Mouse (Mus musculus) CD4-positive, CD25-positive, alpha-beta regulatory T cell, adult 4 months (primary cell): Measurements from ENCODE around the gene Ncf4. TPM values are rescaled to one million over a fixed set of nuclear protein-coding genes. Genes with fewer than 3 reads are reported as not detected.

ENCODE experiments used
- polyA plus RNA-seq, 2 experiments: library from polyadenylated mRNA; unstranded; fragments of 100-300 nt; shearing (Covaris generic); gene quantifications; one replicate each; pipeline ENCODE4 v1.2.1; 2017

The Ncf4 gene
- polyA plus RNA-seq, 2 experiments from 2014 or later, result 175 to 188 TPM

Other genes with a start within 250 kb of the Ncf4 start
- gene Cacng2, start 124.8 kb upstream of the Ncf4 start, polyA plus RNA-seq, result not detected
- gene Ift27, start 70.7 kb upstream of the Ncf4 start, polyA plus RNA-seq, result 10 to 100 TPM; 56.6 to 59.4 TPM
- not detected for gene Pvalb, start 38.4 kb upstream of the Ncf4 start, polyA plus RNA-seq
- under 1 TPM in 1 of 2 experiments, not detected in 1; 0.12 TPM for gene Csf2rb2, start 60.9 kb downstream of the Ncf4 start, polyA plus RNA-seq
- under 1 TPM; 0.08 to 0.63 TPM for gene Csf2rb, start 81.0 kb downstream of the Ncf4 start, polyA plus RNA-seq
- not detected for gene Tex33, start 151.1 kb downstream of the Ncf4 start, polyA plus RNA-seq
- 1 to 10 TPM; 1.6 to 2.8 TPM for gene Tst, start 161.1 kb downstream of the Ncf4 start, polyA plus RNA-seq
- gene Mpst, start 161.6 kb downstream of the Ncf4 start, polyA plus RNA-seq, result 1 to 10 TPM; 1.2 to 5.7 TPM
- gene Kctd17, start 183.8 kb downstream of the Ncf4 start, polyA plus RNA-seq, result 1 to 10 TPM; 5.1 to 5.5 TPM
- gene Tmprss6, start 223.8 kb downstream of the Ncf4 start, polyA plus RNA-seq, result not detected